Mouse (Mus musculus) E14TG2a.4 (cell line): ENCODE data around the gene Cpa4.

ENCODE experiments used
- H3K27me3 ChIP-seq: 2 replicates; pipeline ENCODE4 v1.6.1; 2014; ENCODE audit warnings: low read length, control low read depth; ENCODE audit not compliant: insufficient read depth
- H3K36me3 ChIP-seq: 2 replicates; pipeline ENCODE4 v1.6.1; 2014; ENCODE audit warnings: low read length, control low read depth; ENCODE audit not compliant: insufficient read depth
- H3K4me1 ChIP-seq: replicated peaks from 2 replicates; pipeline ENCODE4 v1.6.1; 2014; ENCODE audit warnings: low read depth, low read length, control low read depth
- H3K4me3 ChIP-seq: replicated peaks from 2 replicates; pipeline ENCODE4 v1.5.1; 2014; ENCODE audit warnings: mild to moderate bottlenecking, low read length
- H3K9me3 ChIP-seq: 2 replicates; pipeline ENCODE4 v1.6.1; 2014; ENCODE audit warnings: low read length, control low read depth
- CTCF ChIP-seq: conservative IDR thresholded peaks from 2 replicates; pipeline ENCODE4 v1.5.1; 2014; ENCODE audit warnings: low read length
- NANOG ChIP-seq: IDR thresholded peaks from 2 replicates; pipeline ENCODE4 v1.6.1; 2014; ENCODE audit warnings: borderline replicate concordance, low read length, mixed read lengths
- POU5F1 ChIP-seq: IDR thresholded peaks from 2 replicates; pipeline ENCODE4 v1.6.1; 2014; ENCODE audit warnings: low read length, borderline replicate concordance

Cpa4 gene

GRCm38 (mm10) chr6:30556080-30556479 lies 12.1 kb upstream of the Cpa4 start:
- no peaks in the 10 kb centered on the region for H3K9me3 ChIP-seq
- peaks cover 21% of the 10 kb centered on the region for H3K4me1 ChIP-seq
- TF ChIP-seq CTCF, result no peak
- TF ChIP-seq NANOG, result no peak
- no peak for TF ChIP-seq POU5F1
- no peaks in the 10 kb centered on the region for H3K36me3 ChIP-seq
- H3K4me3 ChIP-seq, result no peak overlapping the region
- peaks cover 31% of the 10 kb centered on the region for H3K27me3 ChIP-seq

- Histone ChIP-seq H3K9me3 (no peaks in the 10 kb centered on the region), H3K36me3 (no peaks in the 10 kb centered on the region), H3K27me3 (peaks cover 8% of the 10 kb centered on the region), H3K4me1 (peaks cover 9% of the 10 kb centered on the region), H3K4me3 (no peak overlapping the region)
- TF ChIP-seq NANOG, result no peak
- TF ChIP-seq CTCF, result no peak
- TF ChIP-seq POU5F1, result no peak
These were observed 8.4 kb upstream of the Cpa4 start for GRCm38 (mm10) chr6:30559726-30560125.

GRCm38 (mm10) chr6:30562132-30562531 lies 6.0 kb upstream of the Cpa4 start:
- H3K36me3 ChIP-seq, result no peaks in the 10 kb centered on the region
- TF ChIP-seq NANOG (no peak), POU5F1 (no peak), CTCF (no peak)
- peaks cover 6% of the 10 kb centered on the region for H3K27me3 ChIP-seq
- no peaks in the 10 kb centered on the region for H3K4me1 ChIP-seq
- H3K9me3 ChIP-seq, result no peaks in the 10 kb centered on the region
- no peak overlapping the region for H3K4me3 ChIP-seq

- H3K27me3 ChIP-seq, result peaks cover 6% of the 10 kb centered on the region
- no peak for TF ChIP-seq NANOG
- TF ChIP-seq POU5F1, result no peak
- TF ChIP-seq CTCF, result no peak
- no peak overlapping the region for H3K4me3 ChIP-seq
These were observed 4.6 kb upstream of the Cpa4 start for GRCm38 (mm10) chr6:30563575-30563974.

GRCm38 (mm10) chr6:30564051-30564450 lies 4.1 kb upstream of the Cpa4 start:
- peaks cover 7% of the 10 kb centered on the region for H3K27me3 ChIP-seq
- H3K9me3 ChIP-seq, result no peaks in the 10 kb centered on the region
- H3K36me3 ChIP-seq, result no peaks in the 10 kb centered on the region
- no peaks in the 10 kb centered on the region for H3K4me1 ChIP-seq
- TF ChIP-seq POU5F1 (no peak), CTCF (no peak), NANOG (no peak)
- no peak overlapping the region for H3K4me3 ChIP-seq

More at GRCm38 (mm10) chr6:30563575-30563974, 4.6 kb upstream of the Cpa4 start:
- Histone ChIP-seq H3K36me3 (no peaks in the 10 kb centered on the region), H3K9me3 (no peaks in the 10 kb centered on the region), H3K4me1 (no peaks in the 10 kb centered on the region)

GRCm38 (mm10) chr6:30569331-30569730 lies 1.2 kb downstream of the Cpa4 start:
- TF ChIP-seq NANOG (no peak), POU5F1 (no peak), CTCF (no peak)
- Histone ChIP-seq H3K4me1 (no peaks in the 10 kb centered on the region), H3K36me3 (no peaks in the 10 kb centered on the region), H3K9me3 (no peaks in the 10 kb centered on the region), H3K4me3 (no peak overlapping the region), H3K27me3 (peaks cover 46% of the 10 kb centered on the region)

GRCm38 (mm10) chr6:30570012-30570411 lies 1.8 kb downstream of the Cpa4 start:
- no peaks in the 10 kb centered on the region for H3K9me3 ChIP-seq
- no peaks in the 10 kb centered on the region for H3K36me3 ChIP-seq
- no peak overlapping the region for H3K4me3 ChIP-seq
- TF ChIP-seq CTCF (no peak), NANOG (no peak), POU5F1 (no peak)
- H3K27me3 ChIP-seq, result peaks cover 51% of the 10 kb centered on the region
- no peaks in the 10 kb centered on the region for H3K4me1 ChIP-seq

GRCm38 (mm10) chr6:30572456-30573311 lies 4.5 kb downstream of the Cpa4 start:
- Histone ChIP-seq H3K9me3 (no peaks in the 10 kb centered on the region), H3K4me1 (no peaks in the 10 kb centered on the region), H3K27me3 (peaks cover 57% of the 10 kb centered on the region), H3K4me3 (no peak overlapping the region), H3K36me3 (no peaks in the 10 kb centered on the region)
- TF ChIP-seq NANOG, result no peak
- TF ChIP-seq POU5F1, result no peak
- no peak for TF ChIP-seq CTCF

GRCm38 (mm10) chr6:30573380-30573779 lies 5.2 kb downstream of the Cpa4 start:
- H3K36me3 ChIP-seq, result no peaks in the 10 kb centered on the region
- TF ChIP-seq NANOG (no peak), POU5F1 (no peak), CTCF (no peak)
- H3K4me1 ChIP-seq, result no peaks in the 10 kb centered on the region
- no peaks in the 10 kb centered on the region for H3K9me3 ChIP-seq
- H3K4me3 ChIP-seq, result no peak overlapping the region
- H3K27me3 ChIP-seq, result peaks cover 57% of the 10 kb centered on the region
